Mouse (Mus musculus) bone marrow macrophage, adult 2 months (primary cell): Measurements from ENCODE around the gene Krtap5-3.

Experiments
- CTCF ChIP-seq: IDR thresholded peaks from 2 replicates; pipeline ENCODE4 v1.5.1; 2012; ENCODE audit warnings: low read depth, mild to moderate bottlenecking, low read length, moderate library complexity
- POLR2A ChIP-seq: IDR thresholded peaks from 2 replicates; pipeline ENCODE4 v1.6.1; 2012; ENCODE audit warnings: mild to moderate bottlenecking, low read depth, low read length, borderline replicate concordance

- TF ChIP-seq CTCF: no peak
- TF ChIP-seq POLR2A: no peak
Observed at GRCm38 (mm10) chr7:142198748-142199147, 2.4 kb upstream of the Krtap5-3 start.
